Mouse (Mus musculus): ENCODE measurements around the gene Vmn2r101. TPM values are rescaled to one million over a fixed set of nuclear protein-coding genes. Genes with fewer than 3 reads are reported as not detected.

The Vmn2r101 gene
- polyA plus RNA-seq (2012; ENCODE audit: low replicate concordance), result not detected in 2 replicates

GRCm38 (mm10) chr17:19576927-19577326 lies at the start of gene Vmn2r101:
TSS of gene Vmn2r101 (plus strand) at chr17:19577227.

GRCm38 (mm10) chr17:19660028-19660427 lies 83.0 kb downstream of the Vmn2r101 start, which contains the start of gene Vmn2r102:
TSS of gene Vmn2r102 (plus strand) at chr17:19660328.

Other genes starting within 250 kb of the Vmn2r101 start
- not detected in 2 replicates for gene Vmn2r99, start 215.3 kb upstream of the Vmn2r101 start, polyA plus RNA-seq (2012; ENCODE audit: low replicate concordance)
- not detected in 2 replicates for gene Vmn2r100, start 72.5 kb upstream of the Vmn2r101 start, polyA plus RNA-seq (2012; ENCODE audit: low replicate concordance)
- gene Vmn2r102, start 83.1 kb downstream of the Vmn2r101 start, polyA plus RNA-seq (2012; ENCODE audit: low replicate concordance), result not detected in 2 replicates
- gene Vmn2r103, start 196.1 kb downstream of the Vmn2r101 start, polyA plus RNA-seq (2012; ENCODE audit: low replicate concordance), result not detected in 2 replicates